Mouse (Mus musculus) small intestine, adult 2 months (tissue): Measurements from ENCODE around the gene Eepd1.

Experiments used
- CTCF ChIP-seq: fragments of 200-500 bp; IDR thresholded peaks from 2 replicates; pipeline ENCODE4 v1.5.1; 2012; ENCODE audit warnings: low read depth, mild to moderate bottlenecking, control low read depth, inconsistent platforms, low read length, moderate library complexity, mixed read lengths; ENCODE audit not compliant: insufficient replicate concordance, insufficient read length; ENCODE audit errors: extremely low read depth
- POLR2A ChIP-seq: fragments of 200-500 bp; IDR thresholded peaks from 2 replicates; pipeline ENCODE4 v1.6.1; 2012; ENCODE audit warnings: low read depth, mild to moderate bottlenecking, control low read depth, inconsistent platforms, low read length, moderate library complexity

DNA sequence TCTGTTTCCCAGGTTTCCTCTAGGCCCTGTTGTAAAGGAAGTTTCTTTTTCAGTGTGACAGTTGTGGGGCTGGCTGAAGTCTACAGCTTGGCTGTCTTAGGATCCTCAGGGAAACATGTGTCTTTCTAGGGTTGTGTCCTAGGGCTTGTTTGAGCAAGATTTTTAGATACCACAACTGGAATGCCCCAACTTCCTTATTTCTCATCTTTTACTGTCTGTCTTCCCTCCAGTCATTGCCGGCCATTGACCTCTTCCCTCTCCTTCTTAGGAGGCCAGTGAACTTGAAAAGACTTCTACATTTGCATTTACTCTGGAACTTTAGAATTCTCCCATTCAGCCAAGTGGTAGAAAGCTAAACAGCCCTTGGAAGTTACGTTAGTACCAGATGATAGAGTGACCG lies 27.5 kb downstream of the Eepd1 start:
- TF ChIP-seq CTCF (no peak), POLR2A (no peak)
